Mouse (Mus musculus) right cerebral cortex, adult 2 months (tissue): ENCODE data around the gene Dazap1.
A peak's percentile ranks its signal among the peaks of the same experiment; 100 is the strongest.
"Not testable (repeated sequence)": the region's sequence is repeated elsewhere in the genome, so short reads cannot be mapped to it uniquely, and the experiment has no call there.

ENCODE experiments used
- DNase-seq, 2 experiments: peaks; one replicate each; pipeline ENCODE4 v3.0.0; 2021 to 2022; ENCODE audit warnings: low spot score in 2 of 2

The Dazap1 gene

GRCm38 (mm10) chr10:80260642-80261584 is at the start of gene Dazap1, which contains the start of gene Gamt:
Dazap1 (plus strand) TSS chr10:80261486.
Gamt (minus strand) TSS chr10:80261012.
- DNase-seq, result peak; percentile 86 to 88

GRCm38 (mm10) chr10:80211547-80212103 is 49.7 kb upstream of the Dazap1 start:
- not testable (repeated sequence) for DNase-seq

- DNase-seq, result no peak
Observed at GRCm38 (mm10) chr10:80215048-80215772, 46.1 kb upstream of the Dazap1 start.

- no peak for DNase-seq
Observed at GRCm38 (mm10) chr10:80220676-80221075, 40.6 kb upstream of the Dazap1 start.

GRCm38 (mm10) chr10:80223137-80223536 is 38.1 kb upstream of the Dazap1 start:
- not testable (repeated sequence) for DNase-seq

- no peak for DNase-seq
Observed at GRCm38 (mm10) chr10:80226071-80226415, 35.2 kb upstream of the Dazap1 start.

- peak; percentile 98 to 99 for DNase-seq
Observed at GRCm38 (mm10) chr10:80226416-80227165, 34.7 kb upstream of the Dazap1 start, which contains the start of gene Mum1. Mum1 (plus strand) TSS chr10:80226434.

- no peak for DNase-seq
Observed at GRCm38 (mm10) chr10:80227166-80227539, 34.1 kb upstream of the Dazap1 start.

- DNase-seq, result no peak
Observed at GRCm38 (mm10) chr10:80227877-80228775, 33.2 kb upstream of the Dazap1 start.

- no peak for DNase-seq
Observed at GRCm38 (mm10) chr10:80236145-80236825, 25.0 kb upstream of the Dazap1 start.

- no peak for DNase-seq
Observed at GRCm38 (mm10) chr10:80237020-80237419, 24.3 kb upstream of the Dazap1 start.

- no peak for DNase-seq
Observed at GRCm38 (mm10) chr10:80238306-80238705, 23.0 kb upstream of the Dazap1 start.

GRCm38 (mm10) chr10:80239791-80240190 is 21.5 kb upstream of the Dazap1 start:
- no peak for DNase-seq

GRCm38 (mm10) chr10:80242088-80242487 is 19.2 kb upstream of the Dazap1 start:
- DNase-seq, result no peak

GRCm38 (mm10) chr10:80242607-80243006 is 18.7 kb upstream of the Dazap1 start:
- DNase-seq, result no peak

GRCm38 (mm10) chr10:80244791-80245399 is 16.4 kb upstream of the Dazap1 start:
- DNase-seq, result peak in 1 of 2 experiments; percentile 26

GRCm38 (mm10) chr10:80245600-80245999 is 15.7 kb upstream of the Dazap1 start:
- peak; percentile 81 to 93 for DNase-seq

GRCm38 (mm10) chr10:80247849-80248248 is 13.4 kb upstream of the Dazap1 start:
- no peak for DNase-seq

- not testable (repeated sequence) for DNase-seq
Observed at GRCm38 (mm10) chr10:80248437-80248836, 12.8 kb upstream of the Dazap1 start.
